Mouse (Mus musculus) MEL (cell line): ENCODE results near the gene Matn1.

Experiments
- CTCF ChIP-seq, 3 experiments: IDR thresholded peaks in 2 of 3; conservative IDR thresholded peaks in 1 of 3; 2 replicates each; pipeline ENCODE4 v1.5.1; 2011 to 2012; ENCODE audit warnings: low read length in 3 of 3, low read depth in 2 of 3, mild to moderate bottlenecking in 2 of 3, improper control_type of control experiment in 1 of 3, inconsistent platforms in 1 of 3, mixed read lengths in 1 of 3, moderate library complexity in 1 of 3; ENCODE audit not compliant: control insufficient read depth in 1 of 3, insufficient read depth in 1 of 3, poor library complexity in 1 of 3, severe bottlenecking in 1 of 3
- GATA1 ChIP-seq: IDR thresholded peaks from 2 replicates; pipeline ENCODE4 v1.6.1; 2011; ENCODE audit warnings: low read depth, low read length, improper control_type of control experiment
- POLR2A ChIP-seq, 2 experiments: IDR thresholded peaks; 2 replicates each; pipeline ENCODE4 v1.6.1; 2011 to 2012; ENCODE audit warnings: low read length in 2 of 2, mild to moderate bottlenecking in 2 of 2, control low read depth in 1 of 2, improper control_type of control experiment in 1 of 2, low read depth in 1 of 2, moderate library complexity in 1 of 2; ENCODE audit not compliant: control insufficient read depth in 1 of 2, insufficient read depth in 1 of 2, poor library complexity in 1 of 2
- POLR2AphosphoS2 ChIP-seq: IDR thresholded peaks from 2 replicates; pipeline ENCODE4 v1.6.1; 2011; ENCODE audit warnings: low read length, improper control_type of control experiment
- TCF12 ChIP-seq: IDR thresholded peaks from 2 replicates; pipeline ENCODE4 v1.6.1; 2014; ENCODE audit warnings: low read depth, mild to moderate bottlenecking, inconsistent platforms, low read length, improper control_type of control experiment, moderate library complexity

DNA sequence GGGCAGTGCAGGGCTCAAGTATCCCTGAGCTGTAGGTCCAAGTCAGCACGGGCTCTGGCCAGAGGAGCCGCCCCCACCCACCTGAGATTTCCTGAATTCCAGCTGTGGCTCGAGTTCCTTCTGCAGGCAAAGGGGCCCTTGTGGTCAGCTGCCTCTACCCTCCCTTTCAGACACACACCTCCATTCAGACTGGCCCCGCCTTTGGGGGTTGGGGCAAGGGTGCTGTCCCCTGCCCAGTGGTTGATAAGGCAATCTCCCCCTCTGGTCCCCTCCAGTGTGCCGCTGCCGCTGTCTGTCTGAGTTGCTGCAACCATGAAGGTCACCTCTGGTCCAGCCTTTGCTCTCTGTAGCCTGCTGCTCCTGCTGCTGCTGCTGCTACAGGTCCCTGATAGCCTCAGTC, at the start of gene Matn1:
- no peak for TF ChIP-seq GATA1
- TF ChIP-seq TCF12: no peak
- no peak for TF ChIP-seq CTCF (IDR thresholded peaks at IDR 0.05 in 2 of 3, conservative IDR thresholded peaks at IDR 0.05 in 1 of 3; ENCODE audit: control insufficient read depth in 1 of 3, insufficient read depth in 1 of 3, low read depth in 2 of 3, low read length in 3 of 3, poor library complexity in 1 of 3, severe bottlenecking in 1 of 3)
- TF ChIP-seq POLR2A (IDR thresholded peaks at IDR 0.05; ENCODE audit: control insufficient read depth in 1 of 2, insufficient read depth in 1 of 2, low read depth in 1 of 2, low read length in 2 of 2, poor library complexity in 1 of 2): no peak
- TF ChIP-seq POLR2AphosphoS2: no peak
